Comparison of ENCODE assay signal across 12 mouse cellular contexts in the genomic region with DNA sequence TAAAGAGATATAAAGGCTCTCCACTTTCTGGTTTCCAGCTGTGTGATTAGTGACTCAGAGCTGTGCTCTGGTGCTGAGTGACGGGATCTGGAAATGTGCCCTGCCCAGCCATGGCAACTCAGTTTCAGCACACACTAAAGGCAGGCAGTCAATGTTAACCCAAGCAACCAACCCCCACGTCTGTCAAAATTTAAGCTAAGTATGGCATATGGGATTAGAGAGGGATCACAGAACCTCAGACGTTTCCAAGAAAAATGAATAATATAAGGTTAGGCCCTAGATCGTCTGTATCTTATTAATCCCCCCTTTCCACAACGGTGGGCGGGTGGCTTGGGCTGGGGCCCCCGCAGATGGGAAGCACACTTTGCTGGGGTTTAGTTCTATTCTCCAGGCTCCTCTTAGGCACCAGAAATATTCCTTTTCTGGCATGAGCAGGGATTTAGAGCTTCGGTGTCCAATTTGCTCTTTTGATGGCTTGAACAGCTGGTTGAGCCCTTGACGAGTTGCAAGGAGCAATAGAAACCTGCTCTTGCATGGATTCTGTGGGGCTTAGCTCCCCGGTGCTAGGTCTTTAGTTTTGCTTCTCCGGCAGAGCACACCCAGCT.
DNase-seq lines count a peak whose midpoint lies in the region; ATAC-seq and TF ChIP-seq lines count a peak whose summit lies in the region.
"Had no signal": no experiment of that assay in that cellular context is flagged by ENCODE, and none has a peak within 500 bp of the region (broad histone marks: within the 10 kb centered on the region; RNA-seq: fewer than 3 reads in every experiment).

No protein-coding gene starts in this region.

- no peak overlapping the region for H3K4me2 ChIP-seq in hindbrain, postnatal 0 days (ENCODE audit: low read depth, low read length)
- H3K4me2 ChIP-seq in hindbrain, embryonic 12.5 days (replicated peaks) = no peak overlapping the region
- H3K4me2 ChIP-seq in embryonic facial prominence, embryonic 13.5 days = peak overlapping the region; percentile 32; the same call in 1 of the 2 replicates

- no peaks in the 10 kb centered on the region for H3K36me3 ChIP-seq in hindbrain, postnatal 0 days (ENCODE audit: insufficient read depth, low read length)
- H3K36me3 ChIP-seq in hindbrain, embryonic 12.5 days = no peaks in the 10 kb centered on the region
- H3K36me3 ChIP-seq in embryonic facial prominence, embryonic 13.5 days = no peaks in the 10 kb centered on the region

- ATAC-seq in hindbrain, postnatal 0 days = no peak
- ATAC-seq in hindbrain, embryonic 12.5 days (ENCODE audit: low FRiP score) = no peak
- peak; percentile 65; the same call in 1 of the 2 replicates for ATAC-seq in embryonic facial prominence, embryonic 13.5 days (ENCODE audit: insufficient number of reproducible peaks, insufficient read depth, low FRiP score, low TSS enrichment, low read depth)
- ATAC-seq: activated CD4-positive, CD25-positive, alpha-beta regulatory T cell, adult 4 months; inflammation-experienced regulatory T-cells, adult 6 months had no signal

- H3K9ac ChIP-seq in hindbrain, postnatal 0 days (replicated peaks; ENCODE audit: low read length) = no peak overlapping the region
- no peak overlapping the region for H3K9ac ChIP-seq in hindbrain, embryonic 12.5 days
- H3K9ac ChIP-seq in embryonic facial prominence, embryonic 13.5 days = no peak overlapping the region

- H3K27me3 ChIP-seq in hindbrain, postnatal 0 days (ENCODE audit: insufficient read depth, low read length) = no peaks in the 10 kb centered on the region
- H3K27me3 ChIP-seq in hindbrain, embryonic 12.5 days = no peaks in the 10 kb centered on the region
- 0 out of 2 replicates have a peak, but pooled peaks cover 3% of the 10 kb centered on the region for H3K27me3 ChIP-seq in embryonic facial prominence, embryonic 13.5 days

- H3K4me3 ChIP-seq in hindbrain, postnatal 0 days (ENCODE audit: low read length) = no peak overlapping the region
- no peak overlapping the region for H3K4me3 ChIP-seq in hindbrain, embryonic 12.5 days
- H3K4me3 ChIP-seq in embryonic facial prominence, embryonic 13.5 days = no peak overlapping the region
- H3K4me3 ChIP-seq: erythroblast, embryonic 14.5 days had no signal

- peak; percentile 23 for DNase-seq in hindbrain, postnatal 0 days (ENCODE audit: low spot score)
- DNase-seq in adipocyte (ENCODE audit: low spot score) = peak; percentile 74
- DNase-seq in mesoderm, embryonic 11.5 days (ENCODE audit: low read depth, low spot score) = peak; percentile 37
- DNase-seq in right cerebral cortex, adult 18-20 months = no peak
- no peak for DNase-seq in cerebellum, adult 9-11 months
- DNase-seq: cerebellum, adult 8-10 months; kidney, postnatal 14 days had no signal

- no peaks in the 10 kb centered on the region for H3K9me3 ChIP-seq in hindbrain, postnatal 0 days (ENCODE audit: low read length)
- no peaks in the 10 kb centered on the region for H3K9me3 ChIP-seq in hindbrain, embryonic 12.5 days (replicated peaks)
- H3K9me3 ChIP-seq in embryonic facial prominence, embryonic 13.5 days = no peaks in the 10 kb centered on the region

- H3K4me1 ChIP-seq in hindbrain, postnatal 0 days (ENCODE audit: insufficient read depth, low read length) = no peaks in the 10 kb centered on the region
- H3K4me1 ChIP-seq in hindbrain, embryonic 12.5 days = no peaks in the 10 kb centered on the region
- peaks cover 56% of the 10 kb centered on the region for H3K4me1 ChIP-seq in embryonic facial prominence, embryonic 13.5 days

- TF ChIP-seq CTCF in hindbrain, postnatal 0 days (IDR thresholded peaks at IDR 0.05; ENCODE audit: low read depth) = no peak

- WGBS in hindbrain, postnatal 0 days = 55% methylated on average over 11 of the region's 11 CpGs
- WGBS in hindbrain, embryonic 12.5 days = 68% methylated on average over 11 of the region's 11 CpGs
- WGBS in embryonic facial prominence, embryonic 13.5 days = 21% methylated on average over 11 of the region's 11 CpGs

- no peak overlapping the region for H3K27ac ChIP-seq in hindbrain, postnatal 0 days
- no peak overlapping the region for H3K27ac ChIP-seq in hindbrain, embryonic 12.5 days
- H3K27ac ChIP-seq in embryonic facial prominence, embryonic 13.5 days = peak overlapping the region; percentile 80

Comparison
In these comparisons a context has a peak if more than half of its experiments do, and no peak if none do; other contexts are left out.
1. DNase-seq: peak in hindbrain, postnatal 0 days (single experiment), adipocyte (single experiment) and mesoderm, embryonic 11.5 days (single experiment); none in right cerebral cortex, adult 18-20 months (single experiment) and cerebellum, adult 9-11 months (single experiment).